Mouse (Mus musculus) T-helper 2 cell (primary cell): ENCODE data around the gene Rbm4b.
"Not testable (repeated sequence)": the region's sequence is repeated elsewhere in the genome, so short reads cannot be mapped to it uniquely, and the experiment has no call there.

Source experiments
- in situ Hi-C: fragments of 300-600 bp; cut with MboI, MseI; formaldehyde crosslinking; loops from one replicate; pipeline ENCODE4 v1.15.1; 2025; ENCODE audit warnings: high pct_unique_total_duplicates

Gene Rbm4b

DNA sequence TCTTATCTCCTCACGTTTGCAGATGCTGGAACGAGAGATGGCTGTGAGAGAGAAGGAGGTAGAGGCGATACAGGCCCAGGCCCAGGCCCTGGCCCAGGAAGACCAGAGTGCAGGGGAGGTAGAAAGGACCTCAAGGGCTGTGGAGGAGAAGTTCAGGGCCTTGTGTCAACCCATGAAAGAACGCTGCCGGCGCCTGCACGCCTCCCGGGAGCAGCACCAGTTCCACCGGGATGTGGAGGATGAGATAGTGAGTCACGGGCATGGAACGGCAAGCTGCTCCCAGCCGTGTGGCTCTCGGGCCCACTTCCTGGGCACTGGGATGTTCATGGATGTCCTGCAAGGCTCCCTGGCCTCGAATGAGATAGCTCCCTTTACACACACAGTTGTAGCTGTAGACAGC lies 12.3 kb upstream of the Rbm4b start:
- in situ Hi-C loops = loop anchor here (5.0 kb wide), 1 partner anchor 92 kb away; no protein-coding TSS in a partner anchor

DNA sequence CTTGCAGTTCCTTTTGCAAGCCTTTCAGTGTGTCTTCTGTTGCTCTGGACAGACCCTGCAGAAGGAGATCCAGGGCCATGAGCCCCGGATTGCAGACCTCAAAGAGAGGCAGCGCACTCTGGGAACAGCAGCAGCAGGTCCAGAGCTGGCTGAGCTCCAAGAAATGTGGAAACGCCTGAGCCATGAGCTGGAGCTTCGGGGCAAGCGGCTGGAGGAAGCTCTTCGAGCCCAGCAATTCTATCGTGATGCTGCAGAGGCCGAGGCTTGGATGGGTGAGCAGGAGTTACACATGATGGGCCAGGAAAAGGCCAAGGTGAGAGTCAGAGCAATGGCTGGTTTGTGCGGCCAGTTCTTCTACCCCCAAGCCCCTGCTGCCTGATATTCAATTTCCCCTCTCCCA lies 11.2 kb upstream of the Rbm4b start:
- in situ Hi-C loops = no loop called here

DNA sequence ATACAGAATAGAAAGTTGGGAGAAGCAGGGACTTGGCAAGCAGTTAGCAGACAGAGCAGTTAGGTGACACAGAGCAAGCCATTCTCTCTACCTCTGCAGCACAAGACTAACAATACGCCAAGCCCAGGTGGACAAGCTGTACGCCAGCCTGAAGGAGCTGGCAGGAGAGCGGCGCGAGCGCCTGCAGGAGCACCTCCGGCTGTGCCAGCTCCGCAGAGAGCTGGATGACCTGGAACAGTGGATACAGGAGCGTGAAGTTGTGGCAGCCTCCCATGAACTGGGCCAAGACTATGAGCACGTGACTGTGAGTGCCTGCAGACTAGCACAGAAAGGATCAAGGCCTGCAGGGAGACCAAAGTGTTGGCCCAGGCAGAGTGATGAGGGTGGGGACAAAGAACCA lies 10.6 kb upstream of the Rbm4b start:
- in situ Hi-C loops = no loop called here

DNA sequence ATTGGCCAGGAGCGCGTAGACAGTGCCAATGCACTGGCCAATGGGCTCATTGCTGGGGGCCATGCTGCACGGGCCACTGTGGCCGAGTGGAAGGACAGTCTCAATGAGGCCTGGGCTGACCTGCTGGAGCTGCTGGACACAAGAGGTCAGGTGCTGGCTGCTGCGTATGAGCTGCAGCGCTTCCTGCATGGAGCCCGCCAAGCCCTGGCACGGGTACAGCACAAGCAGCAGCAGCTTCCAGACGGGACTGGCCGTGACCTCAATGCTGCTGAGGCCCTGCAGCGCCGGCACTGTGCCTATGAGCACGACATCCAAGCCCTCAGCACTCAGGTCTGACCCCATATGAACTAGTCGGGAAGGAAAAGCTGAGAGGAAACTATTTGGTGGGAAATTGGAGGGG lies 9.7 kb upstream of the Rbm4b start:
- in situ Hi-C loops = no loop called here

DNA sequence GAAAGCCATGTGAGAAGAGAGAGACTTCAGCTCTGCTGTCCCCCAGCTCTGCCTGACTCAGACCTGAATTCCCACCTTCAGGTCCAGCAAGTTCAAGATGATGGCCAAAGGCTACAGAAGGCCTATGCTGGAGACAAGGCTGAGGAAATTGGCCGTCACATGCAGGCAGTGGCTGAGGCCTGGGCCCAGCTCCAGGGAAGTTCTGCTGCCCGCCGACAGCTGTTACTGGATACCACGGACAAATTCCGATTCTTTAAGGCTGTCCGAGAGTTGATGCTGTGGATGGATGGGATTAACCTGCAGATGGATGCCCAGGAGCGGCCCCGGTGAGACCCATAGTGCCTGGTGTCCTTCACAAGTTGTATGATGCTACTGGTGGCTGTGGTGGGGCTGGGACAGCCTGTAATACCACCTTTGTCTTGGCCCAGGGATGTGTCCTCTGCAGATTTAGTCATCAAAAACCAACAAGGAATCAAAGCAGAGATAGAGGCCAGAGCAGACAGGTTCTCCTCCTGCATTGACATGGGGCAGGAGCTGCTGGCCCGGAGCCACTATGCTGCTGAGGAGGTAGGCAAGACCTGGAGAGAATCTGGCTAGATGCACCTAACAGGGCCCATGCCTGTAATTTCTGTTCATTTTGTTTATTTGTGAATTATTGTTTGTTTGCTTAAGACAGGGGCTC lies 8.5 kb upstream of the Rbm4b start:
- in situ Hi-C loops = no loop called here

DNA sequence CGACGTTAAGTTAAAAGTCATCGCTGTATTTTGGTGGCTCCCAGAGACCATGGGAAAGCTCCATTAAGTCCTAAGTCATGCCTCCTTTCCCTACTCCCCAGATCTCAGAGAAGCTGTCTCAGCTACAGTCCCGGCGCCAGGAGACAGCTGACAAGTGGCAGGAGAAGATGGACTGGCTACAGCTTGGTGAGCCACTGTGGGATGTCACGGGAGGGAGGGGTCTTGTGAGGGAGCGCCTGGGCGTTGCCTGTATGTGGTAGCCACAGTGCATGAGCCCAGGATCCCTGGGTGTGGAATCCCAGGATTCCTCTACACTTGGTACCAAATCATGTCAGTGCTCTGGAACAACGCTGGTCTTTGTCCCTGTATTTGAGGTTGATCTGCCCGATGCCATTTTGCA lies 7.8 kb upstream of the Rbm4b start:
- in situ Hi-C loops = no loop called here

DNA sequence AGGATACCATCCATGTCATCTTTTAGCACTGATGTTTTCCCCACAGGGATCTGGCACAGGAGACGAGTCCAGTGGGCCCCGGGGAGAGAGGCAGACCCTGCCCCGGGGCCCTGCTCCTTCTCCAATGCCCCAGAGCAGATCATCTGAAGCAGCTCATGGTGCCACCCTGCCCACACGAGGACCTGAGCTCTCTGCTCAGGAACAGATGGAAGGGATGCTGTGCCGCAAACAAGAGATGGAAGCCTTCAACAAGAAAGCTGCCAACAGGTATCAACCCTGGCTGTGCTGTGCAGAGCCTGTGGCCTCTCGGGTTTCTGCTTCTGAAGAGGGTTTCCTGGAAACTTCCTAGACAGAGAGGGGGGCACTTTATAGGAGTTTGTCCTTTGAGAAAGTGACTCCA lies 6.3 kb upstream of the Rbm4b start:
- in situ Hi-C loops = no loop called here

DNA sequence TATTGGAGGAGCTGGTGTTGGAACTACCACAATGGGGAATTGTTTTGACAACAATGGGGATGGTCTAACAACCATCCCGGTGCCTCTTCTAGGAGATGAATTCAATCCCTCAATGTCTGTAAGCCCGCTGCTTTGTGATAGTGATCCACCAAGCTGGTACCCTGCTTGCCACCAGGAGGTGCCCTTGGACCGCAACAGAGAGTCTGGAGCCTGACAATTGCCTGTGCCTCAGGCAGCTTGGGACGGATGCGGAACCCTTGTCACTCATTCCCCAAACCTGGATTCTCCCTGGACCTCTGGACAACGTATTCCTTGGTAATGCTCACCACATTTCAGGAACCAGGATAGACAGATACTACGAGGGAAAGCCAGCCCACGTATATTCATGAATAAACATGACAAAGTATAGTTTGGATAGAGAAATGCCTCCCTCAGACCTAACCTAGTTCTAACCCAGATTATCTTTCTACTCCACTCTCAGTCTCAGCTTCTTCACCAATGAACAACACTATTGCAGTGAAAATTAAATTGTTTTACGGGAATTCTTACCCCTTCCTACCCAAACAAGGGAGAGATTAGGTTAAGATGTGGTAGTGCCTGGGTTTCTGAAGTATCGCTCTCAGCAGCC lies 618 bp upstream of the Rbm4b start:
- in situ Hi-C loops = loop anchor here (5.0 kb wide), 1 partner anchor 217 kb away; no protein-coding TSS in a partner anchor

DNA sequence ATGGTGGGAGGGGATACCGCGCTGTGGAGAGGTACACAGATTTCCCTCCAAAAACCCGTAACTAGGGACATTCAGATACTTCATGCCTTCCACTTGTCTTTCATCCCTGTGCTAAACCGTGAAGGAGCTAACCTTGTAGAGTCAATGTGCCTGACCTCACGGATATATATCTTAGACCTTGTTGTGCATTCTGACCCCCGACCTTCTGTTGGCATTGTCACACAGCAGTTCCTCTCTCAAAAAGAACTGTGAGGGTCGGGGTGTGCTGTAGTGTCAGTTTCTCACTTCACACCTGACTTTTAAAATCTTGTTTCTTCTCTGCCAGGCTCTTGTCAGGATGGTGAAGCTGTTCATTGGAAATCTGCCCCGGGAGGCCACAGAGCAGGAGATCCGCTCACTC lies 624 bp downstream of the Rbm4b start:
- in situ Hi-C loops = loop anchor here (5.0 kb wide), 1 partner anchor 215 kb away; no protein-coding TSS in a partner anchor

DNA sequence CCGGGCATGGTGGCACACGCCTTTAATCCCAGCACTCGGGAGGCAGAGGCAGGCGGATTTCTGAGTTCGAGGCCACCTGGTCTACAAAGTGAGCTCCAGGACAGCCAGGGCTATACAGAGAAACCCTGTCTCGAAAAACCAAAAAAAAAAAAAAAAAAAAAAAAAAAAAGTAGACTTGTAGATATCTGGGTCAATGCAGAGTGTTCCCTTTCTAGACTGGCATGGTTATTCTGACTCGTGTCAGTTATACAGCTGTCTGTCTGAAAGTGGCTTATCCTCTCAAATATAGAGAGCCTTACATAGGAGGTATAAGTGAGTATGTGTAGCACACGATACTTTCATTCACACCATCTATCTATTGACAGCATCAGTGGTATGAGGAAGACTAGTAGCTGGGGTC lies 4.2 kb downstream of the Rbm4b start:
- in situ Hi-C loops = not testable (repeated sequence)

DNA sequence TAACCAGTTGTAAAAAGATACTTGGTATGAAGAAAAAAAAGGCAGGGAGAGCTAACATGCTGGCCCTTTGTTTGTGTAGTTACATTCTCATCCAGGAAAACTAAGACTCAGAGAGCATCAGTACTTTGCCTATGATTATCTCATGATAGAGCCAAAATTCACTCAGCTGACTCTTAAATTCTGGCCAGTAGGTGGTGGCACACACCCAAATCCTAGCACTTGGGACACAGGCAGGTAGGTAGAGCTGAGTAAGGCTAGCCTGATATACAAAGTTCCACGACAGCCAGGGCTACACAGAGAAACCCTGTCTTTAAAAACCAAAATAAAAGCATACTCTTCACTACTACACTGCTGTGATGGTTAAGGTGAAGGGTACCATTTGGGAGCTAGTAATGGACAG lies 6.6 kb downstream of the Rbm4b start:
- in situ Hi-C loops = no loop called here

DNA sequence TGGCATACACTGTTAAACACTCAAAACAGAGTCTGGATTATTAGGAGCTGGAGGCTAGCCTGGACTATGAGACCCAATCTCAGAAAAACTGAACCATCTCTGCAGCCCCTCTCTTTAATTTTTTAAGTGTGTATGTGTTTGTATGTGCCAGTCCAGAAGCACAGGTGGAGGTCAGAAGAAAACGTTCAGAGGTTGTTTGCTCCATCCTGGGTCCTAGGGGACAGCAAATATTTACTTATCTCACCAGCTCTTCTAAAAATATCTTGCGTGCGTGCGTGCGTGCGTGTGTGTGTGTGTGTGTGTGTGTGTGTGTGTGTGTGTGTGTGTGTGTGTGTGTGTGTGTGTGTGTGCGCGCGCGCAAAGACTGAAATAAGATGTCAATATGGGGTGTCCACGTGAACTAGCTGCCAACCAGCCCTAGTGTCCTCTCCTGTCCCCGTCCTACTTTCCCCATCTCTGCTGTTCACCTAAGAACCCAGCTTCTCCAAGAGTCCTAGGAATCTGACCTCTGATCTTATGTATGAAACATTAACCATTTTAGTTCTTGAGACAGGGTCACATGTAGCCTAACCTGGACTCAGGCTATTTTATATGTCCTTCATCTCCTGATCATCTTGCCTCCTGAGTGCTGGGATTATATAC lies 11.3 kb downstream of the Rbm4b start:
- in situ Hi-C loops = no loop called here

DNA sequence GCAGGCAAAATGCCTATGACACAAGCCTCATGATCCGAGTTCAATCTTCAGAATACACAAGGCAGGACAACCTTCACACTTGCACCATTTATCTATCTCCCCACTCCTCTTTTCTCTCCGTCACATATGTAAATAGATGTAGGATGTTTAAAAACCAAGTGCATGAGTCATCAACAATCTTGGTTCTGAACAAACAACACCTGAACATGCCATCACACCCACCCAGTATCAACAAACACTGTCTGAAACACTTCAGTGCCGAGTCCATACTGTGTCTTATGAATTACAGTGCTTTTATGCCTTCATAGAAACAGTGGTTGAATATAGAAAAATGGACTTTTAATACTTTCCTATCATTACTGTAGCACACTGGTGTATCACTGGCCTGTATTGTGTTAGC lies 16.5 kb downstream of the Rbm4b start:
- in situ Hi-C loops = no loop called here

DNA sequence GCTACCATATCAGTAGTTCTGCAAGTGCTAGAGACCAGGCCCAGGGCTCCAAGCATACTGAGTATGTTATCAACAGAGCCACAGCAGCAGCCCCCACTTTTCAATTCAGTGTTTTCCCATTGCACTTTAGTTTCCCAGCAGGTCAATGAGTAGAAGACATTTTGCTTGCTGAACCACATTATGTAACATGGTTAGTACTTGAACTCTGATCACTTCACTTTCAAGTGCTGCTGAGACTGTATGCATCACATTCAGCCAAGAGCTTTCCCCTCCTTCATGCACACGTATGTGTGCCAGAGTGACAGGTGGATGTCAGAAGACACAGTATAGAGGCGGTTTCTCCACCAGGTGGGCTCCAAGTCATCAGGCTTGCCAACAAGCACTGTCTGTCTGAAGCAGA lies 26.6 kb downstream of the Rbm4b start:
- in situ Hi-C loops = no loop called here

DNA sequence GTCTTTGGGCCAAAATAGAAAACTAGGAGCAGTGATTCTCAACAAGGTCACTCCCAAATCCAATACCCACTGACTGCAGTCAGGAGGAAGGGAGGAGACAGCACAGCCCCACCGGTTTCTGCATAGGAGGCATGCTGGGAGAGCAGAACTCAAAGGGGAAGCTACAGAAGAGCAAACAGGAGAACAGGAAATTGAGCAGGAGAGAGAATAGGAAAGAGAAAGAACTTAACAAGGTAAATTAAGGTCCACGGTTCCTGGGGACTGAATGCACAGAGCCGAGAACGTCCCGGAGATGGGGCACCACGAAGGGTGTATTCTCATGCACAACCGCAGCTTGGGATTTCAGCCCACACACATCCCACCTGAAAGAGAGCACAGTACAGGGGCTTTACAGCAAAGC lies 28.9 kb downstream of the Rbm4b start:
- in situ Hi-C loops = no loop called here

DNA sequence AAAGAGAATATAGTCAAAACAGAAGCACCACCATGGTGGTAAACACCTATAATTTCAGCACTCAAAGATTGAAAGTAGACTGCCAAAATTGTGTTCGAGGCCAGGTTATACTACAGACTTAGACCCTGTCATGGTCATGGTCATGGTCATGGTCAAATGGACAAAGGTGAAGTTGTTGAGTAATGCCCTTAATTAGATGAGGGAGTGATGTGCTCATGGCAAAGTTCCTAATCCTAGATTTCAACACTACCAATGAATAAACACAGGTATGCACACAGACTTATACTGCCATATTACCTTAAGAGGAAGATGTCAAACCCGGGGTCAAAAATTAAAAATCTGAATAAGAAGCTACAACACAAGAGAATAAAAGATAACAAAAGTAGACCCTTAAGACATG lies 30.0 kb downstream of the Rbm4b start:
- in situ Hi-C loops = no loop called here

DNA sequence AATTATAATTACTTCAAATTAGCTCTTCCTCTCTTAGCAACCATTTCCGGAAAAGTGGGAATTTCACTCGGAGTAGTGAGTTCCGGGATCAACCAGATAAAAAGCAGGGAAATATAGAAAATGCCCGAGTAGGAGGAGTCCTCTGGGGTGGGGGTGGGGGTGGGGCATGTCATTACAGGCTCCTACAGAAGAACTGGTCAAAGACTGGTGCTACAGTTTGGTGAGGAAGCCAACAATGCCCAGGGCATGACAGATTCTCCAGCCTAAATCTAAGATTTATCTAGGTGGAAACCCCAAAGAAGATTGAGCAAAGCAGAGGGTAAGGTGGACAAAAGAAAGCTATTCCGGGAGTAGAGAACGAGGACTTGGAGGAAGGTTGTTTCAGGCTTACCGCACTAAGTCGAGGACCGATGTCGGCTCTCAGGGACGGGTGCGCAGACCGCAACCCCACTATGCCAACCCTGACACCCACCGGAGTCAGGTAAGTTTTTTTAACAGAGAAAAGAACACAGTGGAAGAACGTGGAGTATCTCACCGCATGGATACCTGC lies 37.1 kb downstream of the Rbm4b start:
- in situ Hi-C loops = no loop called here

DNA sequence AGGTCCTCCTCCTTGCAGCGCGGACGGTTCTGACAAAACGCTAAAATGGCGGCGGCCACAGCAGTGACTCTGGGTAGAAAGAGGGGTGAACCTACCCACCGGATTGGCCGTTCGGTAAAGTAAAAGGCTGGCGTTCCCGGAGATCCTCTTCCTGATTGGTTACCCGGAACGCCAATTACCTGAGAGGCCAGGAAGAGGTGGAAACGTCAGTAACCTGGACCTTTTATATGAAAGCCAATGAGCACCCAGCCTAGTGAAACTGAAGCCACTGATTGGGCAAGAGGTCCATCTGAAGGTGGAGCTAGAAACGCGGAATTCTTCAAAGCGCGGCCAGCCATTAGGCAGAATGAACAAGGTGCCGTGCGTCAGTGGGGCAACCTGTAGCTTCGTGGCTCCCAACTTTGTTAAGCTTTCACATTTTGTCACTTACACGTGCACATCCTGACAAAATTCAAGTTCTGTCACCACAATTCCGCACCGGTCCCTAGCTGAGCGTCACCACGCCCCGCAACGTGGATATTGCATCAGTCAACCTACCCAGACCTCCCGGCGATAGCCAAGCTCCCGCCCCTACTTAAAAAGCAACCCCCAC lies 37.6 kb downstream of the Rbm4b start, which contains the start of gene Rbm4:
Rbm4 (minus strand) TSS at position 71 of the 592 bp plus-strand sequence.
- in situ Hi-C loops = no loop called here

DNA sequence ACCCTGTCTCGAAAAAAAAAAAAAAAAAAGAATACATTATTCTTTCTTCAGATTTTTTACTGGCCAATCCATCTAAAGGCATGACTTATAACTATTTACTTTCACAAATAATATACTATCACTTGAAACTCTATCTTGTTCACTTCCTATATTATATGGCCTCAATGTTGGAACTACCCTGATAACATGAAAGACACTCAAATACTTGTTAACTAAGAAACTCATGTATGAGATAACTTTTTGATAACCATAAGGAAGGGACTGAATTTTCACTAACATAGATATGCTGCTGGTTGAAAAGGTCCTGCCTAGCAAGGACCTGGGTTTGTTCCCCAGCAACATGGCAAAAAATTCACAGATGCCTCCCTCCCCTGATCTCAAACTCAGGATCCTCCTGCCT lies 39.6 kb downstream of the Rbm4b start:
- in situ Hi-C loops = no loop called here

DNA sequence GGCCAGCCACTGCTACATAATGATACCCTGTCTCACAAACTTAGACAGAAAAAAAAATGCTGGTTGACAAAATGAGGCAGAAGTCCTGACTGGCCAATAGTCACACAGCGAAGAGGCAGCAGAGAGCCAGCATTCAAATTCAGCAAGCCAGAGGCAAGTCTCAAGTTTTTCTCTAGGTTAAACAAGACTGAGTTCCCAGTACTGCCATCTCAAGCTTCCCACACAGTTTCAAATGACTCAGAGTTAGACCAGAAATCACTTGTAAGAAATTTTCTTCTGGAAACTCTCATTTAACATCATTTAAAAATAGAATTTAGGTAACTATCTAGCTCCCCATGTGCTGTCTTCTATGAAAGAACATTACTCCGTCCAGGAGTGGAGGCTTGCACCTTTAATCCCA lies 41.5 kb downstream of the Rbm4b start:
- in situ Hi-C loops = no loop called here

DNA sequence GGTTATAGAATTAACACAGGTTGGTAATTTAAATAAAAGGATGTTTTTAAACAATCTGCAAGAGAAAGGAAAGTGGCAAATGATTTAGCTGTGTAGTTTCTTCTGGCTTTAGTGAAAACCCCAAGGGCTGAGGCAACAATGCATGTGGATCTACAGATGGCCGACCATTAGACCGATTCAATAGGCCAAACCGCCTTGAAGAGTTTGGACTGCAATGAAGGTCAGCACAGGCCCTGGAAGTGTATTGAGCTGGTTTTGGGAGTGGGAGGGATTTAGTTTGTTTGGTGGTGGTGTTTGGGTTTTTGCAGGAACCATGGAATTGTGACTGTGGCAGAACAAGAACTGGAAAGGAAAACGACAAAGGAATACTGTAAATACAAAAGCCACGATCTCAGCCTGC lies 42.8 kb downstream of the Rbm4b start:
- in situ Hi-C loops = no loop called here

DNA sequence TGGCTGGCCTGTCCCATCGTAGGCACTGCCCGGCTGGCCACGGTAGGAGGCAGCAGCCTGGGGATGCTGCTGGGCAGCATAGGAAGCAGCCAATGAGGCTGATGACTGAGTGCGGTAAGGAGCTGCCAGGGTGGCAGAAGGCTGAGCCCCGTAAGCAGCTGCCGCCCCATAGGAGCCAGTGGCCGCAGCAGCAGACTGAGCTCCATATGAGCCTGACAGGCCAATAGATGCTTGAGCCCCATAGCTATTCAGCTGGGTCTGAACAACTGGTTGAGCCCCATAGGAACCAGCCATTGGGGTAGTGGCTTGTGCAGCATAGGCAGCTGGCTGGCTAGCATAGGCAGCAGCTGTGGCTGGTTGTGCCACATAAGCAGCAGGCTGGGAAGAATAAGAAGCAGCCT lies 46.4 kb downstream of the Rbm4b start:
- in situ Hi-C loops = no loop called here
